Mouse (Mus musculus) stomach, postnatal 0 days (tissue): ENCODE data around the gene Mapk1. TPM values are rescaled to one million over a fixed set of nuclear protein-coding genes. Genes with fewer than 3 reads are reported as not detected.

ENCODE experiments used
- ATAC-seq: fragments of 200-750 bp; cut with Nextera tagmentation; 2 replicates; pipeline ENCODE4 v1.8.0; 2017; ENCODE audit not compliant: low FRiP score, low TSS enrichment
- DNase-seq: peaks from one replicate; pipeline ENCODE4 v3.0.0-alpha.2; 2016; ENCODE audit warnings: low spot score
- H3K27ac ChIP-seq: fragments of 300-500 bp; sonication (generic); replicated peaks from 2 replicates; pipeline ENCODE4 v1.5.1; 2014; ENCODE audit warnings: mild to moderate bottlenecking, control low read depth
- H3K27me3 ChIP-seq: fragments of 300-500 bp; sonication (generic); 2 replicates; pipeline ENCODE4 v1.6.1; 2014; ENCODE audit warnings: low read length; ENCODE audit not compliant: control insufficient read depth, insufficient read depth
- H3K36me3 ChIP-seq: fragments of 300-500 bp; sonication (generic); 2 replicates; pipeline ENCODE4 v1.6.1; 2014; ENCODE audit warnings: low read length, mixed read lengths; ENCODE audit not compliant: control insufficient read depth, insufficient read depth
- H3K4me1 ChIP-seq: fragments of 300-500 bp; sonication (generic); replicated peaks from 2 replicates; pipeline ENCODE4 v1.6.1; 2014; ENCODE audit warnings: antibody characterized with exemption; ENCODE audit not compliant: control insufficient read depth, insufficient read depth
- H3K4me2 ChIP-seq: fragments of 300-500 bp; sonication (generic); replicated peaks from 2 replicates; pipeline ENCODE4 v1.6.1; 2014; ENCODE audit warnings: low read depth, mild to moderate bottlenecking, control low read depth, moderate library complexity
- H3K4me3 ChIP-seq: fragments of 300-500 bp; sonication (generic); 2 replicates; pipeline ENCODE4 v1.5.1; 2014; ENCODE audit warnings: low read depth, low read length, control low read depth
- H3K9ac ChIP-seq: fragments of 300-500 bp; sonication (generic); 2 replicates; pipeline ENCODE4 v1.6.1; 2014; ENCODE audit warnings: mild to moderate bottlenecking, low read length, control low read depth, mixed read lengths
- H3K9me3 ChIP-seq: fragments of 300-500 bp; sonication (generic); 2 replicates; pipeline ENCODE4 v1.6.1; 2016; ENCODE audit warnings: low read length; ENCODE audit not compliant: control insufficient read depth
- CTCF ChIP-seq: IDR thresholded peaks from 2 replicates; pipeline ENCODE4 v1.5.1; 2016; ENCODE audit warnings: antibody characterized with exemption, low read depth, mild to moderate bottlenecking, moderate library complexity
- EP300 ChIP-seq: optimal IDR thresholded peaks from 2 replicates; pipeline ENCODE3; 2016; ENCODE audit warnings: antibody characterized with exemption
- WGBS: fragments of 180-500 bp; shearing (Covaris S2); extraction: QIAGEN DNeasy Blood & Tissue Kit; methylation state at CpG from one replicate; pipeline ENCODE4 v1.1.7; 2014; 5-methylcytosine and 5-hydroxymethylcytosine counted together
- polyA plus RNA-seq: library from polyadenylated mRNA; unstranded; fragments of >200 nt; fragmentation: Nextera tagmentation; extraction: Ambion mirVana; gene quantifications from 2 replicates; pipeline ENCODE4 v1.2.1, GENCODE M21; 2015

Gene Mapk1
- polyA plus RNA-seq, 1 experiment from 2014 or later = 93.2 TPM

DNA sequence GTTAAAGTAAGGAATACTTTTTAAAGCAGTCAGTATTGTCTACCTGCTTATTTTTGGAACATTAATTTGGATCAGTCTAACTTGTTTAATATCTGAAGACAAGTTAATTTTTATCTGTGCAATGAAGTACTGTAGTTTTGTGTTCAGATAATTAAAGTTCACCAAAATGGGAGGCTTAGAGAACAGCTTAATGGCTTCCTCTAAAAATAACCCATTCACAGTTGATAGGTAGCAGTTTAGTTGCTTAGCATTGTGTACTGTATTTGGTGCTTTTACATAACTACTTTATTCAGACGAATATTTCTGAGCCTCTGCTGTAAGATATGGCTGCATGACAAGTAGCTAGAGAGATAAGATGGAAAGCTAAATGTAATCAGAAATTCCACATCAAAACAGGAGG lies 23.9 kb downstream of the Mapk1 start:
- Histone ChIP-seq H3K4me1 (no peaks in the 10 kb centered on the region), H3K9me3 (no peaks in the 10 kb centered on the region), H3K27ac (no peak overlapping the region), H3K4me2 (no peak overlapping the region), H3K4me3 (no peak overlapping the region), H3K36me3 (no peaks in the 10 kb centered on the region), H3K27me3 (no peaks in the 10 kb centered on the region), H3K9ac (no peak overlapping the region)
- WGBS = 63% methylated on average over 1 of the region's 1 CpGs
- ATAC-seq (no peak), DNase-seq (no peak)
- no peak for TF ChIP-seq CTCF

DNA sequence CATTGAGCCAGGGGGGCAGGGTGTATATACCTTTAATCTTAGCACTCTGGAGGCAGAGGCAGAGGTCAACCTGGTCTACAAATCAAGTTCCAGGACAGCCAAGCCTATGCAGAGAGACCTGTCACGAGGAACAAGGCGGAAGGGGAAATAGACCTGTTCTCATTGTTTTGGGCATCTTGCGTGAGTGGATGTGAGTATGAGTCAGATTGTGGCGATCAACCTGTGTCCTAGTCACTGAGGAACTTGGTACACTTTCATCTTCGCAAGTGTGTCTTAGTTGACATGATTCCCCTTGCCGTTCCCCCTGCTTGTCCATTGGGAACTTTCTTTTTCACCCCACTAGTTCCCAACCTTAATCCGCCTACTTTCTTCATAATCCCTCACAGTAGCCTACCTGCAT lies 26.9 kb downstream of the Mapk1 start:
- DNase-seq (no peak), ATAC-seq (peak; percentile 72; the same call in 1 of the 2 replicates)
- Histone ChIP-seq H3K27me3 (no peaks in the 10 kb centered on the region), H3K4me2 (no peak overlapping the region), H3K9me3 (no peaks in the 10 kb centered on the region), H3K4me1 (no peaks in the 10 kb centered on the region), H3K36me3 (no peaks in the 10 kb centered on the region), H3K27ac (no peak overlapping the region), H3K9ac (no peak overlapping the region), H3K4me3 (no peak overlapping the region)
- TF ChIP-seq CTCF (no peak), EP300 (no peak)
- 88% methylated on average over 7 of the region's 7 CpGs for WGBS

DNA sequence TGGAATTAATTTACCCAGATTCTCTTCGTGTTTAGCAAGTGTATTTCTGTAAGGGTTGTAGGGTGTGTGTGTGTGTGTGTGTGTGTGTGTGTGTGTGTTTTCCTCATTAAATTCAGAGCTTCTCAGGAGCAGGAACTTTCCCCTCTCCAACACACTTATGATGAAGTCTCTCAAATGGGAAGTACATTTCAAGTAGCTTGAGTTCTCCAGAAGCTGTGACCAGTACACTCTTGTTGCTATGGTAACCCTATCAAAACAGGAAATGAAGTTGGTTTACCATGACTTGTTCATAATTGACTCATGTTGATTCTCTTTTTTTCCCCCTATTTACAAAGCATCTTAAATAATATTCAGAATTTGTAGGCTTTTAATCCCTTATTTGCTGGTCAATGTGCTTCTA lies 29.4 kb downstream of the Mapk1 start:
- Histone ChIP-seq H3K27ac (no peak overlapping the region), H3K4me1 (no peaks in the 10 kb centered on the region), H3K36me3 (no peaks in the 10 kb centered on the region), H3K4me3 (no peak overlapping the region), H3K9me3 (no peaks in the 10 kb centered on the region), H3K27me3 (no peaks in the 10 kb centered on the region), H3K4me2 (no peak overlapping the region), H3K9ac (no peak overlapping the region)
- TF ChIP-seq CTCF (no peak), EP300 (no peak)
- DNase-seq (no peak), ATAC-seq (peak; percentile 79; the same call in 1 of the 2 replicates)
- WGBS = 94% methylated on average over 1 of the region's 1 CpGs

DNA sequence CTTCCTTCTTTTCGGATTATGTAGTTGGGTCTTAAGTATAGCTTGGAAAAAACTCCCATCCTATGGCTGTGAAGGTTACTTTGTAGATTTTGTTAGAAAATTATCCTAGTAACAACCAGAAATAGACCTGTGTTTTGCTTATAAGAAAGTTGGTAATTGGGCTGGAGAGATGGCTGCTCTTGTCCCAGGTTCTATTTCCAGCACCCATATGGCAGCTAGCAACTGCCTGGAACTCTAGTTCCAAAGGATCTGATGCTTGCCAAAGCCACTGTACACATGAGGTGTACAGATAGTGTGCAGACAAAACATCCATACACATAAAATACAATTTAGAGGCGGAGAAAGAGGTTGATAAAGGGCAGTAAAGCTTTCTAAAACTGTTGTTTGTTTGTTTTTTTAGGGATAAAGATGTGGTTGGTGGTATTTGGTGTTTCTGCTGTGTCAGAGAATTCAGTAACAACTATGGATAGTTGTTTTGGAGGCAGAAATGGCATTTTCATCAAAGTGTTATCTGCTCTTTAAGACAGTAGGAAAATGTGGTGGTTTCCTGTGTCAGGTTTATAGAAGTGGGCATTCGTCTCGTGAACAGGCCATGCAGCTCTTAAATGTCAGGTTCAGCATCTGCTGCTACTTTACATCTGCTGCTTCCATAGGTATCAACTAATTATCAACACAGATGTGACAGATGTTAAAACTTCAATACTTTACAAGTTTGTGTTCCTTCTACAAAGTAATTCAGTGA lies 32.1 kb downstream of the Mapk1 start:
- Histone ChIP-seq H3K4me3 (no peak overlapping the region), H3K9me3 (no peaks in the 10 kb centered on the region), H3K4me1 (no peaks in the 10 kb centered on the region), H3K27me3 (no peaks in the 10 kb centered on the region), H3K4me2 (no peak overlapping the region), H3K27ac (no peak overlapping the region), H3K9ac (no peak overlapping the region), H3K36me3 (peaks cover 6% of the 10 kb centered on the region; the same call in 1 of the 2 replicates)
- ATAC-seq (no peak), DNase-seq (no peak)
- WGBS = 82% methylated on average over 4 of the region's 4 CpGs
- TF ChIP-seq CTCF (no peak), EP300 (no peak)

GRCm38 (mm10) chr16:17015853-17016230 lies 32.7 kb downstream of the Mapk1 start:
- no peak for ATAC-seq
- Histone ChIP-seq H3K4me2 (no peak overlapping the region), H3K27ac (no peak overlapping the region), H3K4me1 (no peaks in the 10 kb centered on the region), H3K27me3 (no peaks in the 10 kb centered on the region), H3K9me3 (no peaks in the 10 kb centered on the region), H3K36me3 (peaks cover 6% of the 10 kb centered on the region; the same call in 1 of the 2 replicates), H3K4me3 (no peak overlapping the region), H3K9ac (no peak overlapping the region)
- 90% methylated on average over 3 of the region's 3 CpGs for WGBS
- DNase-seq = no peak
- TF ChIP-seq EP300 = no peak
- no peak for TF ChIP-seq CTCF

GRCm38 (mm10) chr16:17018071-17018470 lies 34.9 kb downstream of the Mapk1 start:
- ATAC-seq (no peak), DNase-seq (no peak)
- Histone ChIP-seq H3K27me3 (no peaks in the 10 kb centered on the region), H3K4me2 (no peak overlapping the region), H3K9me3 (no peaks in the 10 kb centered on the region), H3K4me1 (no peaks in the 10 kb centered on the region), H3K36me3 (peaks cover 6% of the 10 kb centered on the region; the same call in 1 of the 2 replicates), H3K4me3 (no peak overlapping the region), H3K9ac (no peak overlapping the region), H3K27ac (no peak overlapping the region)
- no peak for TF ChIP-seq EP300
- no peak for TF ChIP-seq CTCF
- 58% methylated on average over 6 of the region's 6 CpGs for WGBS
